Mouse (Mus musculus): Measurements from ENCODE around the gene Syde2.

The Syde2 gene

GRCm38 (mm10) chr3:146058263-146058662 is 70.6 kb downstream of the Syde2 start:
- DNase-seq = peak in 1 of 2 experiments; percentile 48

GRCm38 (mm10) chr3:146059356-146059926 is 71.8 kb downstream of the Syde2 start:
- DNase-seq = no peak

GRCm38 (mm10) chr3:146063146-146063545 is 75.5 kb downstream of the Syde2 start:
- DNase-seq = no peak

GRCm38 (mm10) chr3:146069276-146069675 is 81.6 kb downstream of the Syde2 start:
- DNase-seq = no peak
